Mouse (Mus musculus) heart, adult 2 months (tissue): Measurements from ENCODE around the gene Cxcr3.

Source experiments
- CTCF ChIP-seq: fragments of 200-600 bp; IDR thresholded peaks from 2 replicates; pipeline ENCODE4 v1.8.1; 2022; ENCODE audit warnings: antibody characterized with exemption, mild to moderate bottlenecking, moderate library complexity
- POLR2A ChIP-seq: fragments of 200-500 bp; IDR thresholded peaks from 2 replicates; pipeline ENCODE4 v1.6.1; 2011; ENCODE audit warnings: mild to moderate bottlenecking, low read depth, low read length, control low read depth; ENCODE audit not compliant: insufficient read depth

- TF ChIP-seq POLR2A: no peak
- TF ChIP-seq CTCF: no peak
Observed at GRCm38 (mm10) chrX:101732644-101733043, 1.4 kb downstream of the Cxcr3 start.
